Mouse (Mus musculus) mouse embryonic stem cell (cell line): ENCODE data around the gene Amd1.
"Not testable (repeated sequence)": the region's sequence is repeated elsewhere in the genome, so short reads cannot be mapped to it uniquely, and the experiment has no call there.

Experiments used
- in situ Hi-C, 2 experiments: fragments of 300-500 bp; cut with MboI; formaldehyde crosslinking; loops; 1 replicate in 1 of 2; 3 replicates in 1 of 2; pipeline ENCODE4 v1.14.3; 2019 to 2020; ENCODE audit warnings: low sequenced_read_pairs in 2 of 2, low pct_unique_long_range_greater_than_20kb in 1 of 2, mixed read lengths in 1 of 2; ENCODE audit not compliant: unreplicated experiment in 1 of 2

Gene Amd1

GRCm38 (mm10) chr10:40307826-40308583, 6.0 kb upstream of the Amd1 start:
- in situ Hi-C loops, result no loop called here

GRCm38 (mm10) chr10:40305989-40306388, 4.0 kb upstream of the Amd1 start:
- in situ Hi-C loops, result no loop called here

- in situ Hi-C loops, result not testable (repeated sequence)
Observed at GRCm38 (mm10) chr10:40301181-40302075, 558 bp downstream of the Amd1 start.

- in situ Hi-C loops, result no loop called here
Observed at GRCm38 (mm10) chr10:40300648-40301171, 1.3 kb downstream of the Amd1 start.

GRCm38 (mm10) chr10:40292640-40293039, 9.3 kb downstream of the Amd1 start:
- in situ Hi-C loops, result no loop called here

GRCm38 (mm10) chr10:40286767-40287166, 15.2 kb downstream of the Amd1 start:
- in situ Hi-C loops, result no loop called here

GRCm38 (mm10) chr10:40285571-40285970, 16.4 kb downstream of the Amd1 start:
- in situ Hi-C loops, result no loop called here

GRCm38 (mm10) chr10:40284997-40285396, 17.0 kb downstream of the Amd1 start:
- in situ Hi-C loops, result no loop called here

- in situ Hi-C loops, result no loop called here
Observed at GRCm38 (mm10) chr10:40284179-40284831, 17.7 kb downstream of the Amd1 start.

GRCm38 (mm10) chr10:40283636-40284035, 18.4 kb downstream of the Amd1 start:
- in situ Hi-C loops, result no loop called here

- in situ Hi-C loops, result no loop called here
Observed at GRCm38 (mm10) chr10:40281565-40281964, 20.4 kb downstream of the Amd1 start.

- in situ Hi-C loops, result no loop called here
Observed at GRCm38 (mm10) chr10:40278317-40278716, 23.7 kb downstream of the Amd1 start.

- in situ Hi-C loops, result no loop called here
Observed at GRCm38 (mm10) chr10:40275991-40276390, 26.0 kb downstream of the Amd1 start.

GRCm38 (mm10) chr10:40273938-40274337, 28.0 kb downstream of the Amd1 start:
- in situ Hi-C loops, result no loop called here

- in situ Hi-C loops, result no loop called here
Observed at GRCm38 (mm10) chr10:40271216-40271615, 30.8 kb downstream of the Amd1 start.

GRCm38 (mm10) chr10:40264920-40265319, 37.1 kb downstream of the Amd1 start:
- in situ Hi-C loops, result loop anchor here in 1 of 2 experiments (5.0 kb wide), 1 partner anchor 257 kb away; no protein-coding TSS in a partner anchor

GRCm38 (mm10) chr10:40263691-40264090, 38.3 kb downstream of the Amd1 start:
- in situ Hi-C loops, result loop anchor here in 1 of 2 experiments (5.0 kb wide), 1 partner anchor 259 kb away; no protein-coding TSS in a partner anchor

GRCm38 (mm10) chr10:40262200-40262599, 39.8 kb downstream of the Amd1 start:
- in situ Hi-C loops, result loop anchor here in 1 of 2 experiments (5.0 kb wide), 1 partner anchor 260 kb away; no protein-coding TSS in a partner anchor
